Mouse (Mus musculus): Measurements from ENCODE around the gene Il1f5. TPM values are rescaled to one million over a fixed set of nuclear protein-coding genes. Genes with fewer than 3 reads are reported as not detected.

Gene Il1f5
- polyA plus RNA-seq, 1 experiment from 2014 or later = not detected

Other genes with a start within 250 kb of the Il1f5 start
- 0.53 and 0.83 TPM in 2 replicates for gene Hnmt, start 227.6 kb upstream of the Il1f5 start, polyA plus RNA-seq (2016; fragmentation: Nextera tagmentation; extraction: Ambion mirVana)
- not detected in 2 replicates for gene Tbpl2, start 180.4 kb upstream of the Il1f5 start, polyA plus RNA-seq (2016; fragmentation: Nextera tagmentation; extraction: Ambion mirVana)
- not detected in 2 replicates for gene Il1f8, start 123.8 kb upstream of the Il1f5 start, polyA plus RNA-seq (2016; fragmentation: Nextera tagmentation; extraction: Ambion mirVana)
- not detected in 2 replicates for gene Il1f9, start 90.5 kb upstream of the Il1f5 start, polyA plus RNA-seq (2016; fragmentation: Nextera tagmentation; extraction: Ambion mirVana)
- not detected in 2 replicates for gene Il1f6, start 61.5 kb upstream of the Il1f5 start, polyA plus RNA-seq (2016; fragmentation: Nextera tagmentation; extraction: Ambion mirVana)
- gene Il1f10, start 14.2 kb downstream of the Il1f5 start, polyA plus RNA-seq (2016; fragmentation: Nextera tagmentation; extraction: Ambion mirVana) = not detected in 2 replicates
- gene Il1rn, start 59.9 kb downstream of the Il1f5 start, polyA plus RNA-seq (2016; fragmentation: Nextera tagmentation; extraction: Ambion mirVana) = 0.95 TPM in 1 of 2 replicates, not detected in the other
- 0.43 and 0.59 TPM in 2 replicates for gene Psd4, start 90.6 kb downstream of the Il1f5 start, polyA plus RNA-seq (2016; fragmentation: Nextera tagmentation; extraction: Ambion mirVana)
- gene Pax8, start 198.6 kb downstream of the Il1f5 start, polyA plus RNA-seq (2016; fragmentation: Nextera tagmentation; extraction: Ambion mirVana) = 0.39 and 0.72 TPM in 2 replicates